Mouse (Mus musculus) forebrain, embryonic 12.5 days (tissue): ENCODE measurements at regions not wholly inside any gene's neighbourhood (a gene's known extent, or its start where the extent isn't known, plus 50 kb on each side); places are given as distances from the start of the nearest gene placed in this dataset.

Experiments used
- ATAC-seq: fragments of 200-750 bp; cut with Nextera tagmentation; 2 replicates; pipeline ENCODE4 v1.8.0; 2017; ENCODE audit warnings: moderate TSS enrichment; ENCODE audit not compliant: low FRiP score
- H3K27ac ChIP-seq: fragments of 300-500 bp; sonication (generic); 2 replicates; pipeline ENCODE4 v1.5.1; 2016; ENCODE audit warnings: mild to moderate bottlenecking
- H3K27me3 ChIP-seq: fragments of 300-500 bp; sonication (generic); 2 replicates; pipeline ENCODE4 v1.6.1; 2016; ENCODE audit warnings: mild to moderate bottlenecking
- H3K36me3 ChIP-seq: fragments of 300-500 bp; sonication (generic); replicated peaks from 2 replicates; pipeline ENCODE4 v1.6.1; 2016; ENCODE audit warnings: mild to moderate bottlenecking
- H3K4me1 ChIP-seq: fragments of 300-500 bp; sonication (generic); 2 replicates; pipeline ENCODE4 v1.6.1; 2016
- H3K4me2 ChIP-seq: fragments of 300-500 bp; sonication (generic); 2 replicates; pipeline ENCODE4 v1.6.1; 2016; ENCODE audit warnings: mild to moderate bottlenecking, moderate library complexity
- H3K4me3 ChIP-seq: fragments of 300-500 bp; sonication (generic); replicated peaks from 2 replicates; pipeline ENCODE4 v1.5.1; 2016; ENCODE audit warnings: mild to moderate bottlenecking
- H3K9ac ChIP-seq: fragments of 300-500 bp; sonication (generic); 2 replicates; pipeline ENCODE4 v1.6.1; 2016; ENCODE audit warnings: mild to moderate bottlenecking
- H3K9me3 ChIP-seq: fragments of 300-500 bp; sonication (generic); 2 replicates; pipeline ENCODE4 v1.6.1; 2016
- WGBS: fragments of 180-500 bp; shearing (Covaris S2); methylation state at CpG from one replicate; pipeline ENCODE4 v1.1.7; 2016; 5-methylcytosine and 5-hydroxymethylcytosine counted together

DNA sequence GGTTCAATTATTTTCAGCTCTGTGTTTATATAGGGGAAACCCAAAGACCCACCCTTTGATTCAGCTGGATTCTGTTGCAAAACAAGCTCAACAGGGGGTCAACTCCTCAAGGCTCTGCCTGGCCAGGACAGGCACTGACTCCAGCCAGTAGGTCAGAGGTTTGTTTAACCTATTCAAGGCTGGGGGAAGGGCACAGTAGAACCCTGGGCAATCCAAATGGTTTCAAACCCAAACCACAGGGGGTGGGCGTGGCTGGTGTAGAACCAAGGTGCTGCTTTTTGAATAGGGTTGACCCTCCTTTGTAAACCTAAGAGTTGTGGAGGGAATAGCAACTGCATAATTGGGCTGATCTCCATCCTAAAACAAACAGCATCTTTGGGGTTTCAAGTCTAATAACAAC, 69.2 kb upstream of the Frmd4a start:
- Histone ChIP-seq H3K9me3 (no peaks in the 10 kb centered on the region), H3K9ac (no peak overlapping the region), H3K27ac (no peak overlapping the region), H3K27me3 (no peaks in the 10 kb centered on the region), H3K4me2 (no peak overlapping the region), H3K4me3 (no peak overlapping the region), H3K4me1 (no peaks in the 10 kb centered on the region), H3K36me3 (no peaks in the 10 kb centered on the region)
- WGBS = 50% methylated on average over 1 of the region's 1 CpGs
- no peak for ATAC-seq

DNA sequence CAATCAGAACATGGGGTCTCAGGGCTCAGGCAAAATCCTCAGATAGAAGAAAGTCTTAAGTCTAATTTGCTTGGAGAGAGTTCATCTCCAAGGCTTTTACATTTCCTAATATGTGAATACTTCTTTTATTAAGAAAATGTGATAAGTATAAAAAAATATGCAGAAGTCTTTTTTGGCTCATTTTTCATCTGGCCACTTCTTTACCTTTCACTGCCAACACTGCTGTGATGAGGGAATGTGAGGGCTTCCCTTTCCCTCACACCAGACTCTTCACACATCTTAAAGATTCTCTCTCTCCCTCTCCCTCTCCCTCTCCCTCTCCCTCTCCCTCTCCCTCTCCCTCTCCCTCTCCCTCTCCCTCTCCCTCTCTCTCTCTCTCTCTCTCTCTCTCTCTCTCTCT, 60.0 kb upstream of the Frmd4a start:
- Histone ChIP-seq H3K36me3 (no peaks in the 10 kb centered on the region), H3K9me3 (0 out of 2 replicates have a peak, but pooled peaks cover 3% of the 10 kb centered on the region), H3K4me2 (no peak overlapping the region), H3K4me1 (peaks cover 6% of the 10 kb centered on the region), H3K9ac (no peak overlapping the region), H3K27ac (no peak overlapping the region), H3K27me3 (0 out of 2 replicates have a peak, but pooled peaks cover 4% of the 10 kb centered on the region), H3K4me3 (no peak overlapping the region)
- ATAC-seq = no peak

DNA sequence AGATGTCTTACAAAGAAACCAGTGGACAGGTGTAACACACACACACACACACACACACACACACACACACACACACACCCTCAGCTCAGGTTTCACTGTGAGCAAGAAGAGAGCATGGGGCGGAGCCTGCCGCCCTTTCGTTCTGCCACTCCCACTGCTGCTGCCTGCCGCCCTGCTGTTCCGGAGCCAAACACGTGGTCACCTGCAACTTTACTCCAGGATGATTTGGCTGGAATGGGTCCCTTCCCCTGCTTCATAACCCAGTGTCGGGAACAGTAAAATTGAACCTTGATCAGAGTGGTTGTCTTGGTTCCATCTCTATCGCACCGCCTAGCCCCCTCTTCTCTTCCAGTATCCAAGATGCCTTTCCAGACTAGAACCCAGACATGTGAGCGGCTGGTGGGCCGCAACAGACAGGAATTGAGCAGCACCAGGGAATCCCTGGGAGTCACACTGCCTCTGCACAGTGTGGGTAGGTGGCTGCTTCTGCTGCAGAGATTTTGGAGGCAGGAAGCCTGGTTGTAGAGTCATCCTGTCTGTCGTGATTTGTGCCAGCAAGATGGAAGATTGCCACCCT, 59.4 kb upstream of the Frmd4a start:
- peak overlapping the region; percentile 37 for H3K4me2 ChIP-seq

DNA sequence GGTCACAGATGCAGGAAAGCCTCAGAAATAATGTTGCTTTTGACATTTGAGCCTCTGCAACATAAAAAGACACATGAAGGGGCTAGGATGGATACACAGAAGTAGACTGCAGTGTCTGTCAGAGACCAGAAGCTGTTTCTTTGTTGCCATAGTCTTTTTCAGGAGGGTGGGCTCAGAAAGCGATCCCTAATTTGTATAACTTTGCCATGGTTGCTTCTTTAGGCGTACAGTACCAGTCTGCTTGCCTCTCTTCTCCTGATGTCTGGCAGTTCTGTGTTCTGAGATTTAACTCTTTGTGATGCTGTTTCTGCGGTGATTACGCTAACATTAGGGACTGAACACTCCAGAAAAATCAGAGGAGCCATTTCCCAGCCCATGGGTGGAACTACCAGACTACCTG, 58.8 kb upstream of the Frmd4a start:
- H3K4me2 ChIP-seq = no peak overlapping the region
- no peak overlapping the region for H3K4me3 ChIP-seq
- no peak overlapping the region for H3K27ac ChIP-seq
- peaks cover 6% of the 10 kb centered on the region for H3K4me1 ChIP-seq
- no peaks in the 10 kb centered on the region for H3K36me3 ChIP-seq
- 82% methylated on average over 4 of the region's 4 CpGs for WGBS
- 0 out of 2 replicates have a peak, but pooled peaks cover 3% of the 10 kb centered on the region for H3K9me3 ChIP-seq
- peaks cover 6% of the 10 kb centered on the region; the same call in 1 of the 2 replicates for H3K27me3 ChIP-seq
- no peak for ATAC-seq
- no peak overlapping the region for H3K9ac ChIP-seq

More for the DNA sequence above, 59.4 kb upstream of the Frmd4a start:
- Histone ChIP-seq H3K27me3 (0 out of 2 replicates have a peak, but pooled peaks cover 4% of the 10 kb centered on the region), H3K9ac (no peak overlapping the region), H3K36me3 (no peaks in the 10 kb centered on the region), H3K9me3 (0 out of 2 replicates have a peak, but pooled peaks cover 3% of the 10 kb centered on the region), H3K4me3 (no peak overlapping the region), H3K27ac (no peak overlapping the region), H3K4me1 (peaks cover 6% of the 10 kb centered on the region)
- no peak for ATAC-seq
- WGBS = 29% methylated on average over 12 of the region's 12 CpGs

DNA sequence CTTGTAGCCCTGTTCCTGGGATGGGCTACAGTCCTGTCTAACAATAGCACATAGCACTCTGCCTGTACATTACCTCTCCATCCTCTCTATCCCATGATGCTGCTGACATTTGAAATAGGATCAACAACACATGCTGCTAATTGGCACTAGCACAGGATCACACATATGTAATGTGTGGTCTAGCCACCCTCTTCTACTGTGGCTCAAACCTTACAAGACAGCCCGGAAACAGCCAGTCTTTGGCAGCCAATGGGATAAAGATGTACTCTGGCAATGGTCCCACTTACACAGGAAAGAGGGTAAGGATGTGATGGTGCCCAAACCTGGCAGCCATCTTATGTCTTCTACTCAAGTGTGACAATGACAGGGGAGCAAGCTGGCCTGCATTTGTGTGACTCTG, 58.3 kb upstream of the Frmd4a start:
- Histone ChIP-seq H3K36me3 (no peaks in the 10 kb centered on the region), H3K4me2 (no peak overlapping the region), H3K4me3 (no peak overlapping the region), H3K9me3 (0 out of 2 replicates have a peak, but pooled peaks cover 3% of the 10 kb centered on the region), H3K9ac (no peak overlapping the region), H3K27ac (no peak overlapping the region), H3K27me3 (peaks cover 7% of the 10 kb centered on the region; the same call in 1 of the 2 replicates), H3K4me1 (peaks cover 6% of the 10 kb centered on the region)
- no peak for ATAC-seq
- WGBS = 72% methylated on average over 1 of the region's 1 CpGs

DNA sequence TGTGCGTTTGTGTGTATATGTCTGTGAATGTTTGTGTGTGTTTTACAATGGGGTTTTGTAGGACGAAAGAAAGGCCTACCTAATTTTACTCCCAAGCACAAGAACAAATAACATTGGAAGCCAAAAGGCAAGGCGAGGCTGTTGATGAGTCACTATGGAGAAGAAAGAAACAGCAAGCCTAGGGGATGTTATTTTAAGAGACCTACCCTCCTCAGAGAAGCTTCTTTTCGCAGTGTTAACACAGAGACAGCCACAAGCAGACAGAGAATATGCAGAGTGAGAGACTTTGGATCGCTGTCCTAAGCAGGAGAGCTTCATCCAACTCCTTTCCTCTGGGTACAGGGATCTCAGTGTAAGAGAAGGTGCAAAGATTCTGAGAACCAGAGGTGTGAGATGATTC, 57.3 kb upstream of the Frmd4a start:
- no peak overlapping the region for H3K27ac ChIP-seq
- WGBS = 90% methylated on average over 5 of the region's 5 CpGs
- no peak overlapping the region for H3K4me3 ChIP-seq
- ATAC-seq = no peak
- H3K9ac ChIP-seq = no peak overlapping the region
- H3K36me3 ChIP-seq = no peaks in the 10 kb centered on the region
- no peak overlapping the region for H3K4me2 ChIP-seq
- 0 out of 2 replicates have a peak, but pooled peaks cover 3% of the 10 kb centered on the region for H3K9me3 ChIP-seq
- H3K27me3 ChIP-seq = peaks cover 7% of the 10 kb centered on the region; the same call in 1 of the 2 replicates
- peaks cover 6% of the 10 kb centered on the region for H3K4me1 ChIP-seq

DNA sequence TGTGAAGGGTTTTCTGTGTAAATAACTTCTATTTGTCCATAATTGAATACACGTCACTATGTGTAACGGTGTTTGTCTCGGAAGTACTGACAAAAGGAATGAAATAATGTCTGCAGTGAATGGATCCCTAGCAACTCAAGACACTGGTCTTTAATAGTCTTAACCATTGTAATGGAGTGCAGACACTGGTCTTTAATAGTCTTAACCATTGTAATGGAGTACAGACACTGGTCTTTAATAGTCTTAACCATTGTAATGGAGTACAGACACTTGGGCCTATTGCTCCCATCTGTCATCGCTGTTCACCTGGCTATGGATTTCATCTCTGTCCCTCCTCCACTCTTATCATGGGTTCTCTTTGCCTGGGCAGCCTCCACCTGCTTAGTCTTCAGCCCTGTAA, 53.2 kb upstream of the Frmd4a start:
- no peak overlapping the region for H3K9ac ChIP-seq
- 87% methylated on average over 4 of the region's 4 CpGs for WGBS
- H3K27ac ChIP-seq = no peak overlapping the region
- peak; percentile 100 for ATAC-seq
- no peak overlapping the region for H3K4me3 ChIP-seq
- H3K9me3 ChIP-seq = no peaks in the 10 kb centered on the region
- peaks cover 4% of the 10 kb centered on the region; the same call in 1 of the 2 replicates for H3K27me3 ChIP-seq
- H3K4me1 ChIP-seq = no peaks in the 10 kb centered on the region
- no peaks in the 10 kb centered on the region for H3K36me3 ChIP-seq
- H3K4me2 ChIP-seq = no peak overlapping the region
